Mouse (Mus musculus): ENCODE measurements around the gene Aebp1.

DNA sequence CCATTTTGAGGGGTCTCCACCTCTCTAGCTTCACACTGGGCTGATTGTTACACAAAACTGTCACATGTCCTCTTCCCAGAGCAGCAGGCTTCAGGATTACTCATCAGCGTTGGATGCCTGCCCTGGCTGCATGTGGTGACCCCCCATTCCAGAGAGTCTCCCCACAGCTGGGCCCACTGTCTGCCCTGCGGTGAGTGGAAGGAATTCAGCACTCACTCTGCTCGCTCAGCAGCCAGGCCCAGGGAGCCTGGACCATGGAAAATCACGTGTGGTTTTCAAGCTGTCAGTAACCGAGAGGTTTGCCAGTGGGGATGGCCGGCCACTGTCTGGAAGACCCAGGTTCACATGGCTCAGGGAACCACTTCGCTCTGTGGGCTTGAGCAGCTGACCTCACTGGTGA is 5.8 kb upstream of the Aebp1 start:
- TF ChIP-seq CTCF (IDR thresholded peaks at IDR 0.05; ENCODE audit: low read depth) (no peak), EP300 (IDR thresholded peaks at IDR 0.05; ENCODE audit: low read depth) (no peak)

Measured in liver, embryonic 14.5 days (tissue).